Mouse (Mus musculus) megakaryocyte, embryonic 14.5 days (primary cell): ENCODE results near the gene Slc4a4.

ENCODE experiments used
- FLI1 ChIP-seq: IDR thresholded peaks from 2 replicates; pipeline ENCODE4 v1.6.1; 2012; ENCODE audit warnings: low read length, inconsistent platforms, mixed read lengths
- GATA1 ChIP-seq: IDR thresholded peaks from 3 replicates; pipeline ENCODE4 v1.6.1; 2012; ENCODE audit warnings: mixed read lengths, low read length, inconsistent platforms, borderline replicate concordance

DNA sequence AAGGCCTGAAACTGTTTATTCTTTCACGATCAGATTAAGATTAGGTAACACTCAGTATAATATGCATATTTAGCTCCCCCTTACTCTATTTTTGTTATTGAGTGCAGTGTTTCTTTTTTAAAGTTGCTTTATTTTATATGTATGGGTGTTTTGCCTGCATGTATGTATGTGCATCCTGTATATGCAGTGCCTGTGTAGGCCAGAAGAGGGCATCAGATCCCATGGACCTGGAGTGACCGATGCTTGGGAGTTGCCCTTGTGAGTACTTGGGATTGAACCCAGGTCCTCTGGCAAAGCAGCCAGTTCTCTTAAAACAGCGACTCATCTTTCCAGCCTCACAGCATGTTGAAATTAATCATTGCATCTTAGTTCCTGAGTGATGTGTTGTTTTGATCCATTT, 21.0 kb downstream of the Slc4a4 start:
- no peak for TF ChIP-seq GATA1
- no peak for TF ChIP-seq FLI1
